Mouse (Mus musculus) monocyte, adult 2 months (primary cell): ENCODE data around the gene Fchsd2.
"Not testable (repeated sequence)": the region's sequence is repeated elsewhere in the genome, so short reads cannot be mapped to it uniquely, and the experiment has no call there.

Experiments
- DNase-seq, 2 experiments: peaks; one replicate each; pipeline ENCODE4 v3.0.0; 2022; ENCODE audit warnings: low spot score in 2 of 2, low read depth in 1 of 2

The Fchsd2 gene

DNA sequence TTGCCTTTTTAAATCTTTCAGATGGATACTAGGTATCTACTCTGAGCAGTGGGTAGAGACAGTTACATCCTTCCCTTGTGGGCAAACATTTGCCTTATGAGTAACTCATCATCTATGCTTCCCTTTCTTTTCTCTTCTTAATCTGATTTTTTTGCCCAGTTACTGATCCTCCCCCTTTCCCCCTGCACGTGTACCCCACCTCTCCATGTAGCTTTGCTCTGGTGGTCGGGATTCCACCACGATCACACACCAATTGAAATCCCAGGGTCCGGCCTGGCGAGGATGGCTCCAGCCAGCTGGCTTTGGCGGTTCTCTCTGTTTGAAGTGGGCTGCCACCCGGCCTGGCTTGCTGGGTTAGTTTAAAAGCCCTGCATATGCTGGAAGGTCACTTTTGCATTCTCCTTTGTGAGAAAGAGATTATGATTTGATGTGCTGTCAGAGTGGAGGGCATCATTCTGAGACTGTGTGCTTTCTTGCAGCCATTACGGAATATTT lies 17.2 kb downstream of the Fchsd2 start:
- DNase-seq: no peak

DNA sequence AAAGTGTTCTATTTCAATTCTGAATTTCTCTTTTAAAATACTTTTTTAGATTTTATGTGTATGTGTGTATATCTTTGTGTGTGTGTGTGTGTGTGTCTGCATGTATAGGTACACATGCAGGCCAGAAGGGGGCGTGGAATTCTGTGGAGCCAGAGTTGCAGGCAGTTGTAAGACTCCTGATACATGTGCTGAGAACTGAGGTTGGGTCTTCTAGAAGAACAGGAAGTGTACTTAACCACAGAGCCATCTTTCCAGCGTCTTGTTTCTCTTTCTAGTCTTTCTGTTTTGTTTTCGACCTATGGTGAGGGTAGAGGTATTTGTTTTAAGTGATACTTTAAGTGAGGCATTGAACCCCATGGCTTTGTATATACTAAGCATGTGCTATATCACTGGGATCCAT lies 20.7 kb downstream of the Fchsd2 start:
- DNase-seq: no peak

DNA sequence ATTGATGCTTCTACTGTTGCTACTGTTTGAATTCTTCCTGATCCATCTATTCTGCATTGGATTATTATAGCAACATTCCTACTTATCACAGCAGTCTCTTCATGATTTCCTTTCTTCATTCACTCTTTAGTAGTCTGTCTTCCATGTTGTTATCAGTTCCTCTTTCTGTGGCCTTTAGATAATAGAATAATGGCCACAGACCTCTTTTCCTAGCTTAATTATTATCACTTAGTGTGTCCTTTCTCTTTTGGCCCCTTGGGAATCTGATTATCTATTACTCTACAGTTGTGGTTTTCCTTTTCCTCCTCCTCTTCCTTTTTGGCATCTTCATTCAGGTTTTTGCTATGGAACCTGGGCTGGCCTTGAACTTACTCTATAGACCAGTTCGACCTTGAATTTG lies 21.7 kb downstream of the Fchsd2 start:
- DNase-seq: no peak

DNA sequence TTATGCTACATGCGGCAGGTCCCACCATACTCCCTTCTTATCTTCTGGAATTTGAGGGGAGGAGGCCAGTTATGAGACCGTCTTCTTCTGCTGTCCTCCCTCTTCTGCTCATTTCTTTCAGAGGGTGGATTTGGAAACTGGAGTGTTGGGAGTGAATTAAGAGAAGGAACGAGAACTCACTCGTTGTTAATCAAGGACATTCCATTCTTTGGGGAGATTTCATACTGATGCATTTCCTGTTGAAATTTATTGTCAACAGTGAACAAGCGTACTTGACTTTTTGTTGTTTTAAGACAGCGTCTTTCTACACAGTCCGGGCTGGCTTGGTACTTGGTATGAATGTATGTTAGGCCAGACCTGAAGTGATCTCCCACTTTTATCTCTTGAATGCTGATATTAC lies 26.7 kb downstream of the Fchsd2 start:
- no peak for DNase-seq

DNA sequence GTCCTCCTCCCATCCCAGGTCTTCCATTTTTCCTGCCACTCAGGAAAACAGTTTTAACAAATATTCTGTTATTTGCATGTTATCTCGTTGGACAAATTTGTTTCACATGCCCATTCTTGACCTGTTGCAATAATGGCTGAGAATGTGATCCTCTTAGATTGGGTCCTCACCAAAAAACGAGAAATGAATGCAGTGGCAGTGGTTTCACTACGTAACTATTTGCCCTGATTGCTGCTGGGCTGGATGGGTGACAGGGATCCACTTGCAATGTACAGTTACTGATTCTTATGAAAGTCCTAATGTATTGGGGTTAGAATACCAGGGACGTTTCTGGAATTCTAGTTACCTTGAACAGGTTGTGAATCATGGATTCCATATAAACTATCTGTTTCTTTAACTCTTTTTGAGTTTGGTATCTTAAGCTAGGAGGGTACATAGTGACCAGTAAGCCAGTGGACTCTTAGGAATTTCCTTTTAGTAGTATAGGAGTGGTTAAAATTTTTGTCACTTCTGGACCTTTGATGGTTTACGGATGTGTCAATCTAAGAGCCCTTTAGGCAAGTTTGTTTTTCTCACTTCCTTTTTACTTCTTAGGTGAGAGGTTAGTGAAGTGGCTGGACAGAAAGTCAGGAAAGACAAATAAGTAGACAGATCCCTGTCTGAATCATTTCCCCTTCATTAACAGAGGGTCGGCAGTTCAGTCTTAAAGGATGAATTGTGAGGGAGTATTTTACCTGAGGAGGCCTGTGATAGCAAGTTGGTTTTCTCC lies 31.1 kb downstream of the Fchsd2 start:
- no peak for DNase-seq

DNA sequence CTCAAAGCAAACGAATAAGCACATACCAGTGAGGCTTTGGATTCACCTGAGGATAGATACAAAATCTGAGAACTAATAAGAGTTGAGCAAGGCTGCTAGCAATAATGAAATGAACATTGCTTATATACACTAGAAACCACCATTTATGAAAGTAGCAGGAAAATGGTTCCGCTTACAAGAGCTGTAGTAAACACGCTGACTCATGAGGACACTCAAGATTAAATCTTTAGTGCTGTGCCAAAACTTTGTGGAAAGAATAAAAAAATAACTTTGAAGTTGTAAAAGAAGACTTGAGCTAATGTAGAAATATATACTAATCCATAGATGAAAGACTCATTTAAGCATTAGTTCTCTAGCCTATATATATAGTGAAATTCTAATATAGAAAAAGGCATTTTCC lies 35.1 kb downstream of the Fchsd2 start:
- DNase-seq: no peak

DNA sequence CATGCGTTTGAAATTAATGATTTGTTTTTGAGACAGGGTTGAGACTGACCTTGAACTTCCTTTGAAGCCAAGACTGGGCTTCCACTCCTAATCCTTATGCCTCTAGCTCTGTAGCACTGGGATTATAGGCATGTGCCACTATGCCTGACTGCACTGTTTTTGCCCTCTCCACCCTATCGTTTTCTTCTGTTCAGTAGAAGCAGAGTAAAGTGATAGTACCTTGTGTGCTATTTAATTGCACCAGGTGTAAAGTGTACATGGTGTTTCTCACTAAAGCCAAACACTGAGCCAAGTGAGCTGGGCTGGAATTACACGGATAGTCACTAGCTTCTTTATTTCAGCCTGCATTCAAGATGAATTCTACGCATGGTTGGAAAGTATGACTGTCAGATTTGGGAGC lies 35.9 kb downstream of the Fchsd2 start:
- no peak for DNase-seq

DNA sequence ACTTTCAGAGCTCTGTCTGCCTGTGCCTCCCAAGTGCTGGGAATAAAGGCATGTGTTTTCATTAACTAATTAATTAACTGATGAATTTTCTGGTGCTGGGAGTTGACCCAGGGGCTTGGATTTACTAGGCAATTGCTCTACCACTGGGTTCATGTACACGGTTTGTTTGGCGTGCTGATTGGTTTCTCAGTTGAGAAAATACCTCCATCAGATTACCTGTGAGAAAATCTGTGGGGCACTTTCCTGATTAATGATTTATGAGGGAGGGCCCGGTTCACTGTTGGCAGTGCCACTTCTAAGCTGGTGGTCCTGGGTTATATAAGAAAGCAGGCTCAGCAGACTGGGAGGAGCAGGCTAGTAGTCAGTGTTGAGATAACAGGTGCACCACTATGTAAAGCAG lies 38.0 kb downstream of the Fchsd2 start:
- DNase-seq: no peak

DNA sequence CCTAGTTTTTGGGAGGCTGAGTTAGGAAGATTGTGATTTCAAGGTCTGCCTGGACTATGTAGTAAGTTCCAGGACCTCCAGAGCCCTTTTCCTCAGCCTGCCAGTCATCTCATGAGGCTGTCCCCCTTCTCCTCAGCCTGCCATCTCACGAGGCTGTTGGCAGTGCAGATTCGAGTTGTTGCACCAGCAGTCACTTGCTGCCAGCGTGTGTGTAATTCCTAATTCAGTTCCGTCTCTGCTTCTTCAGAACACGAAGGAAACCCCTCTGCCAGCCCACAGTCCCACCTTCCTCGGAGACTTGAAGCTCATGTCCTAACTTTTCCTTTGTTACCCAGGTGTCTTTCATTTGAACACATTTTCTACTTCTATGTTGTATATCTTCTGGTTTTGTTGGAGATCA lies 38.6 kb downstream of the Fchsd2 start:
- no peak for DNase-seq

DNA sequence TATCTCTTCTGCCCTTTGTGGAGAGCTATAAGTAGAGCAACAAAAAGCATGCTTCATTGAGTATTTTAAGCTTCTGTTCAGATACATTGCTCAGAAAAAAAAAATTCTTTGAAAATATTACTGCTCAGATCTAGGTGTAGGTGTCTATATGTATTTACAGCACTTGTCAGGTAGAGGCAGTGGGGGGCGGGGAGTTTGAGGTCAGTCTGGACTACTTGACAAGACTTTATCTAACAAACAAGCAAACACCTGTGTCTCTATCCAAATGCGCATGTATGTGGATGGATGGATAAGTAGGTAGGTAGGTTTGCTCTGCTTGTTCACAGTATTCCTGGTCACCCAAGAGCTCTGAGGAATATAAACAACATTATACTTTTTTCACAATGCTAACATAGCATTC lies 40.9 kb downstream of the Fchsd2 start:
- DNase-seq: no peak

DNA sequence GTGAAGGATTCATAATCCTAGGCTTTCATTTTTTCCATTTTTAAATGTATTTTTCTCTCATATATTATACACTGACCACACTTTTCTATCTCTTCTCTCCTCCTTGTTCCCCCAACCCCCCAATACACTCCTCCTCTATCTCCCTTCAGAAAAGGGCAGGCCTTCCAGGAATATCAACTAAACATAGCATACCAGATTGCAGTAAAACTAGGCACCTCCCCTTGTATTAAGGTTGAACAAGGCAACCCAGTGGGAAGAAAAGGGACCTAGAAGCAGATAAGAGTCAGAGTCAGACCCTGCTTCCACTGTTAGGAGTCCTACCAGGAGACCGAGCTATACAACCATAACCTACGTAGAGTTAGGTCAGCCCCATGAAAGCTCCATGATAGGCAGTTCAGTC lies 41.5 kb downstream of the Fchsd2 start:
- DNase-seq: no peak

DNA sequence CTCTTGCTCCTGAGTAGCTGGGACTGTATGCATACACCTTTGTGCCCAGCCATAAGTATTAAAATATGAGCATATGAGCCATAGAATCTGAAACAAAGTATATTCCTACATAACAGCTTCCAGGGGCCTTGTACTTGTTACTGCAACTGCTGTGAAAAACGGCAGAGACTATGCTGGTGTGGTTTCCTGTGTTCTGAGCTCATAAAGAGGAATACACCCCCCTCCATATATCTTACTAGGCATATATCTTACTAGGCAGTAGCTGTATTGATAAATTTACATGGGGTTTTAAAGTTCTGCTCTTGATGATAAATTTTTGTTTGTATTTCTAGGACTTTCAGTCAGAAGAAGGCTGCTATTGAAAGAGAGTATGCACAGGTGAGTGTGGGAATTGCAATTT lies 46.2 kb downstream of the Fchsd2 start:
- no peak for DNase-seq

DNA sequence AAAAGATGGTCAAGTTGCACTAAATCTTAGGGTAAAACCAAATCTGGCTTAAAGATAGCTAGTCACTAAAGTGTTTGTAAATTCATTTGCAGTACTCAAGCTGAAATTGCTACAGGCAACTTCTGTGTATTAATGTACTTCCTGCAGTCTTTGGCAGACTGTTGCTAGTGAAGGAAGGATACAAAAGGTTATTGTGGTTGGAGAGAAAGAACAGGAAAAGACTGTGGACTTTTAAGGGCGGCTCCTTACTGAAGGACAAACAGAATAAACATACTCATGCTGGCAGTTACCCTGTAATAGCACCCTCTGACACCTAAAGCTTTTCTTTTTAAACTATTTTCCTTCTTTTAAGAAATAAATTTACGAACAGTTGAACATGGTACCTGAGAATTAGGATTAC lies 50.2 kb downstream of the Fchsd2 start:
- DNase-seq: no peak

DNA sequence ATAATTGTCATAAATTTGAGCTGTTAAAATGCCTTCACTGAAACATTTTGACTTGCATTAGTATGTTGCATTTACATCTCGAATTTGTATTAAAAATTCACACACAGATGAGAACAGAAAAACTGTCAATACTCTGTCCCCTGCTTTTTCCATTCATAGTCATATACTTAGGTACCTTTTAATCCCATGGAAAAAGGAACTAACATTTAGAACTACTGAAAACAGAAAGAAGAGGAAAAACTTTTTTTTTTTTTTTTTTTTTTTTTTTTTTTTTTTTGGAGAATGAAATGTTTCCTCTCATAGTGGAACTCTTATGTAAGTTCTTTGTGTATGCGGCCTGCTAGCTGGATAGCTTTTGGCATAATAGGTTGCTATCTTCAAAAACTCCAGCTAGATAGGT lies 51.6 kb downstream of the Fchsd2 start:
- DNase-seq: no peak

DNA sequence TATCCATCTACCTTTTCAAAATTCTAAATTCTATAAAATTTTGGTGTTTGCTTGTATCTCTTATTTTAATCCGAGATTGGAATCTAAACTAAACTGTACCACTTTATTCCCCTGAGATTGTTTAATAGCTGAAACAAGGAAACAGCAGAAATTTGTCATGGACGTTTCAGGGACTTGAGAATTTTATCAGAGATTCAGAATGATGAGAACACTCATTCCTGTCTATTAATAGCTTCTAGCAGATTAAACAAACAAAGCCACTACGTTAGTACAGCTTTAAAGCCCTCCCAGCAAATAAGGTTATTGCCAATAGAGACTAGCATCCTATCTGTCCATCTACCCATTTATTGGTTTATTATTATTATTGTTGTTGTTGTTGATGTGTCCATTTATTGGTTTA lies 56.4 kb downstream of the Fchsd2 start:
- no peak for DNase-seq

DNA sequence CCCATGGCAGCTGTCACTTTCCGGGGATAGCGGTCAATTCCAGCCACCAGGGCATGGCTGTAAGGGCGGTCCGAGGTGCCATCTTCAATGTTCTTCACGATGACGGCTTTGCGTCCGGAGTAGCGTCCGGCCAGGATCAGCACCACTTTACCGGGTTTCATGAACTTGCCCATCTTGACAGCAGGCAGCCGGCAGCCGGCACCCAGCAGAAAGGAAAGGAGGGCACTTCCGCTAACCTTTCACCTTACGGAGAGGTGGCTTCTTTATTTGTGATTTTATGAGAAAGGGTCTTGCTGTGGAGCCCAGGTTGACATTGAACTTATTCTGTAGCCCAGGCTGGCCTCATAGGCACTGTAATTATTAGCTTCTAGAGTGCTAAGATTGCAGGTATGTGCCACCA lies 62.2 kb downstream of the Fchsd2 start:
- DNase-seq: not testable (repeated sequence)

DNA sequence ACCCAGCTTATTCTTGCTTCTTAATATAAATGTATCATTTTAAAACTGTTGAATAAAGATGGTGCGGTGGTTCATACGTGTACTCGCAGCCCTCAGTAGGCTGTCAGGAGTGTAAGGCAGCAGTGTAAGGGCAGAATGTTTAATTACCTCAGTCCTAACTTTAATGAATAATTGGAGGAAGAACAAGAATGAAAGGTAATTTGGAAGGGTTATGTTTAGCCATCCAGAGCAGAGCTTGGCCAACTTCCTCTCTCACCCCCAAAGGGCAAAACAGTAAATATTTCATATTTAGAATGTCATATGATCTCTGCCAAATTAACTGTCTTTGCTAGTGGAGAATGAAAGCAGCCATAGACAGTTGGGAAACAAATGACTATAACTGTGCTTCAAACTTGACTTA lies 62.6 kb downstream of the Fchsd2 start:
- no peak for DNase-seq

DNA sequence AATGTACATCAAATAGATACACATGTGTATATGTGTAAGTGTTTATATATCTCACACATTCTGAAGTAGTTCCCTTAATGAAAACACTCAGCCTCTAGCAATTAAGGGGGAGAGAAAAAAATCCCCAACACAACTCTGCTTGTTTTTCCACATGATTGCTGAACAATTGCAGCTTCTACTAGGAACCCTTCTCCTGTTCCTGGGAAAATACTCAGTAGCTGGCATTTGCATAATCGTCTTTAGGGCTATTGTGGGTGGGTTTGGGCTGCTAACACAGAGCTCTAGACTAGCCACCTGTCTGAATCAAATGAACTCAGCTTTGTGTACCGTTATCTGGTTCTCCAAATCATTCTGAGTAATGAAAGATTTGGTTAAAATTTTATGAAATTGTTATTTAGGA lies 67.6 kb downstream of the Fchsd2 start:
- no peak for DNase-seq

DNA sequence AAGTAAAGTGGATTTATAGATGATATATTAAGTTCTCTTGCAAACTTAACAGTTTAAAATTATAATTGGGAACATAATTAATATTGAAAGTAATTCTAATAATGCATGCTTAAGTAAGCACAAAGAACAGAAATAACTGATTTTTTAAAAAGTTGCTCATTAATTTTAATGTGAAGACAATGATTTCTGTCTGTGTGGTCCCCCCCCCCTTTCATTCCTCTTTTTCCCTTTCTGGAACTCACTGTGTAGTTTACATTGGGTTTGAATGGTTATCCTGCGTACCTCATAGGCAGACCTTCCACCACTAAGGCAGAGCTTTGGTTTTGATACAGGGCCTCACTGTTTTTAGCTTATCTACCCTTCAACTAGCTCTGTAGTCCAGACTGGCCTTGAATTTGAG lies 70.1 kb downstream of the Fchsd2 start:
- DNase-seq: no peak

DNA sequence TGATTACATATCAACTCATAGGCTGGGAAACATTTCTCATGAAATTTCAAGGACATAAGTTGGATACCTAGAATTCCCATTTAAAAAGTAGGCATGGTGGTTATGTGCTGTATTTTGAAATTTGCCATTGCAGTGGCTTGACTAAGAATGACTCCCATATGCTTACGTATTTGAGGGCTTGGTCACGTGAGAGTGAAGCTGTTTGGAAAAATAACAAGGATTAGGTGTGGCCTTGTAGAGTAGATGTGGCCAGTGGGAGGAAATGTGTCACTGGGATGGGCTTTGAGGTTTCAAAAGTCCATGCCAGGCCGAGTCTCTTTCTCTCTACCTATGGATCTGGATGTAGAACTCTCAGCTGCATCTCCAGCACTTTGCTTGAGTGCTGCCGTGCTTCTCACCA lies 71.2 kb downstream of the Fchsd2 start:
- no peak for DNase-seq

DNA sequence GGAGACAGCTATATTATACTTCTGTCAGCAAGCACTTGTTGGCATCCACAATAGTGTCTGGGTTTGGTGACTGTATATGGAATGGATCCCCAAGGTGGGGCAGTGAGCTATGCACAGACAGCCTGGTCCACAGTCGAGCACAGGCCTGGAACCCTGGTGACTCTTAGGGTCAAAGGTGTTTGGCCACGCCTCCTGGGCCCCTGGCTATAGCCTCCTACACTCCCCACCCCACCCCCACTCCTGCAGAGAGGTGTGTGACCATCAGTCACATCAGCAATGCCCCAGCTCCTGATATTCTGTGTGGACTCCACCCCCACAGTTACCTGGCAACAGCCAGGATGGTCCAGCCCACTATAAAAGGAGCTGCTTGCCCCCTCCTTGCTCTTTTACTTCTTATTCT lies 73.9 kb downstream of the Fchsd2 start:
- no peak for DNase-seq

DNA sequence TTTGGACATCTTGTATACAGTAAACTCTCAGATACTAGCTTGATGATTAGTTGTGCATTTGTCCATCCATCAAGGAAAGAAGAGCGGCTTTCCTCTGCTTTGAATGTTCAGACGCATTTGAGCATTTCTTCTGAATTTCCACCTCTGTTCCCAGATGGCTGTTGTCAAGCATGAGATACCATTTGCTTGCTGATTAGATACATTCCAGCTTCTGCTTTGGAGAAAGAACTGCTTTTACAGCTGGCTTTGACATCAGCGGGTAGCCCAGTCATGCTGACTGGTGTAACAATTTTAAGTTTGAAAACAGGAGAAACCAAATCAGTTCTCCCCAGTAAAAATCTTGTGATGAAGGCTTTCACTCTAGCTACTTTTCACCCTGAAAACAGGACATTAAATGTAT lies 77.8 kb downstream of the Fchsd2 start:
- DNase-seq: no peak

DNA sequence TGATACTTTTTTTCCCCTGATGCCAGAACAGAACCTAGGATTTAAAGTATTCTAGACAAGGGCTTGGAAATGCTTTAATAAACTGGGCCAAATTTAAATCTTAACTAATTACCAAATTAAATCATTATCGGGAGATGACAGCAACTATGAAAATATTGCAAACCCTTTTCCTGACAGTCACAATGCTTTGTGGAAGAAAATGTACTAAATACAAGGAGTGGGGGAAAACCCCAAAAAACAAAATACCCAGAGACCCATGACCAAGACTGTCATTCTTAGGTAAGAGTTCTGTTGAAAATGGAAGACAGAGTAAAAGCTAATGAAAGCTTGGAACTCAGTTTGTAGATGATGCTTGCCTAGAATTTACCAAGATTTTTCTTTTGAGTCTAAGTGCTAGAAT lies 78.3 kb downstream of the Fchsd2 start:
- DNase-seq: no peak
